Mouse (Mus musculus) adrenal gland, adult 2 months (tissue): ENCODE measurements at regions not wholly inside any gene's neighbourhood (a gene's known extent, or its start where the extent isn't known, plus 50 kb on each side); places are given as distances from the start of the nearest gene placed in this dataset.
"Not testable (repeated sequence)": the region's sequence is repeated elsewhere in the genome, so short reads cannot be mapped to it uniquely, and the experiment has no call there.

Source experiments
- DNase-seq: peaks from one replicate; pipeline ENCODE4 v3.0.0; 2021

- DNase-seq = peak; percentile 28
Measured at GRCm38 (mm10) chr13:99128979-99129378, 55.6 kb upstream of the Zfp366 start.

- DNase-seq = no peak
Measured at GRCm38 (mm10) chr13:99128284-99128691, 56.3 kb upstream of the Zfp366 start.

DNA sequence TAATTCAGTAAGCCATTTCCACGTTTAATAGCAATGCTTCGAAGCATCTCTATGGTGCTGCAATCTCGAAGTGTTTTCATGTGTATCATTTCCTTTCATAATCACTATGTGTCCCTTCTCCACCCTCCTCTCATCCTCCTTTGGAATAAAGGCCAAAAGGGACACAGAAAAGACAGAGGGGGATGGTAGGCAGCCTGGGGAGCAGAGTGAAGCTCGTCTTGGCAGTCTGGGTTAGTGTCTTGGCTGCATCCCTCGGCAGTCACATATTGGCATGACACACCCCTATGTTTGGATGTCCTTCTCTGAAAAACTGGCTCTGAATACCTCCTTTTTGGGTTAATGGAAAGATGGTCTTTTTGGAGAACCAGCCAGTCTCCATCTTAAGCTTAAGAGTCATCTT lies 56.9 kb upstream of the Zfp366 start:
- no peak for DNase-seq

- DNase-seq = not testable (repeated sequence)
Measured at GRCm38 (mm10) chr13:99126971-99127370, 57.7 kb upstream of the Zfp366 start.

- no peak for DNase-seq
Measured at GRCm38 (mm10) chr13:99126538-99126937, 58.1 kb upstream of the Zfp366 start.

- no peak for DNase-seq
Measured at GRCm38 (mm10) chr13:99125946-99126345, 58.7 kb upstream of the Zfp366 start.

DNA sequence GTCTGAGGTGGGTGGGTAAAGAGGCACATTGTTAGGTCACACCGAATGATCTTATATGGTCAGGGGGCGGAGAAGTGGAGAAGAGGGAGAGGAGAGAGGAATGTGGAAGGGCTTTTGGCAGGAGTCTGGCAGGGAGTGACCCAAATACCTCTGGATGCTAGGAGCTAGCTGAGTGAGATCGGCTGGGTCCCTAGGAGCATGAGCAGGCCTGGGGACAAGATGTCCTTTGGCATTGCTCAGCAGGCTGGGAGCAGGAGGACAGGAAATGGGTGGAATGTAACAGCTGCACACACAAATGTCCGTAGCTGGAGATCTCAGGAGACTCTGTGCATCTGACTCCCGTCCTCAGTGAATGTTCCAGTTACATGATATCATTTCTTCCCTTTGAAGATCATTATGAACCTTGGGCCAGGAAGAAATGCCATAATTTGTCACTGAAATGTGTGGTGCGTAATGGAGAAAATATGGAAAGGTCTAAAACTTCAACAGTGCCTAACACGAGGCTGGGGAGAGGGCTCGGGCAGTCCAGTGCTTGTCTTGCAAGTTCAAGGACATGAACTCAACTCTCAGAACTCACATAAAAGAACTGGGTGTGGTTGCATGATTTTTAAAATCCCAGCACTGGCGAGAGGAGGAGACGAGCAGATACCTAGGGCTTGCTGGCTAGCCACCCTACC lies 59.6 kb upstream of the Zfp366 start:
- DNase-seq = peak; percentile 37

DNA sequence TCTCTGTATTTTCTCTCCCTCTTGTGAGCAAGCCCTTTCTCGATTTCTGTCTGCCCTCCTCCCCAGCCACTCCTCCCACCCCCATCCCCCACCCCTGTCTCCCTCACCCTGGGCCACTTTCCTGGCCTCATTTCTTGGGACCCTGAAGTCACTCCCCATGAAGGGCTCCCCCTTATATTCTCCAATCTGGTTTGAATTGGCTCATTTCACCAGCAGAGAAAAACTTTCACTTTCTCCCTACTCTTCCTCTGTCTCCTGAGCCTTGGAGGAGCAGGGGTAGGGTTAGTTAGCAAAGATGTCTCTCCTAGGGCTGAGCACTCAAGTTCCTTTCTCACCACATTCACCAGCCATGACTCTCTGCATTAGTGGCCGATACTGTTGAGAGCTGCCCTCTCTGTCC lies 60.5 kb upstream of the Zfp366 start:
- no peak for DNase-seq

GRCm38 (mm10) chr13:99123476-99124140 lies 61.0 kb upstream of the Zfp366 start:
- DNase-seq = no peak

GRCm38 (mm10) chr13:99122539-99122938 lies 62.1 kb upstream of the Zfp366 start:
- not testable (repeated sequence) for DNase-seq

DNA sequence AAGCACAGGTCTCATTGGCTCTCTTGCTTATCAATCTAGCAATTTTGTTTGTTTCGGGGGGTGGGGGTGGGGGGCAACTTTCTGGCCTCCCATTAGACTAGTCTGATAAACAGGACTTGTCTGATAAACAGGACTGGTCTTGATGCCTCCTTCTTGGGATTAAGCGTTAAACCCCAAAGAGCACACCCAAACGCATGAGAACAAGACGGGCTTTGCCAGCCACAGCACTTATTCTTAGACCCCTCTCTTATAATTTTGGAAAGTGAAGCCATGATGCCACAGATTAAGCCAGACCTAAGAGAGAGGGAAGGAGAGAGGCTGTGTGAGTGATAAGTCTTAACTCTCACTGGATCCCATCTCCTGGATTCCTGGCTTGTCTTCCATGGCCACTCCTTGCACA lies 63.5 kb upstream of the Zfp366 start:
- DNase-seq = no peak

- DNase-seq = no peak
Measured at GRCm38 (mm10) chr13:99119941-99120340, 64.7 kb upstream of the Zfp366 start.

- no peak for DNase-seq
Measured at GRCm38 (mm10) chr13:99118901-99119300, 65.7 kb upstream of the Zfp366 start.

GRCm38 (mm10) chr13:99115541-99115940 lies 69.1 kb upstream of the Zfp366 start:
- DNase-seq = no peak

DNA sequence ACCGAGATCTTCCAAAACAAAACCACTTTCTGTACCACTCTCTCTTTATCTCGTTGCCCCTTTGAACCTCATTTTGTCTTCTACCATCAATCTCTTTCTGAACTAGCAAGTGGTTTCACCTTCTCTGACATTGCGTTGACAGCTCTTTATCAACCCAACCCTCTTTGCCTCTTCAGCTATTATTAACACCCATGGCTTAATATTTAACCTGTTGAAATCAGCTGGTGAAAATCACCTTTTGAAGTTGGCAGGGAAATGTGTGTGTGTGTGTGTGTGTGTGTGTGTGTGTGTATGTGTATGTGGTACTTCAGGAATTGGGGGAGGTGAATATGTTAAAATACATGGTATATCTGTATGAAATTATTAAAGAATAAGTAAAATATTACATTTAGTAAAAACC lies 70.1 kb upstream of the Zfp366 start:
- no peak for DNase-seq

DNA sequence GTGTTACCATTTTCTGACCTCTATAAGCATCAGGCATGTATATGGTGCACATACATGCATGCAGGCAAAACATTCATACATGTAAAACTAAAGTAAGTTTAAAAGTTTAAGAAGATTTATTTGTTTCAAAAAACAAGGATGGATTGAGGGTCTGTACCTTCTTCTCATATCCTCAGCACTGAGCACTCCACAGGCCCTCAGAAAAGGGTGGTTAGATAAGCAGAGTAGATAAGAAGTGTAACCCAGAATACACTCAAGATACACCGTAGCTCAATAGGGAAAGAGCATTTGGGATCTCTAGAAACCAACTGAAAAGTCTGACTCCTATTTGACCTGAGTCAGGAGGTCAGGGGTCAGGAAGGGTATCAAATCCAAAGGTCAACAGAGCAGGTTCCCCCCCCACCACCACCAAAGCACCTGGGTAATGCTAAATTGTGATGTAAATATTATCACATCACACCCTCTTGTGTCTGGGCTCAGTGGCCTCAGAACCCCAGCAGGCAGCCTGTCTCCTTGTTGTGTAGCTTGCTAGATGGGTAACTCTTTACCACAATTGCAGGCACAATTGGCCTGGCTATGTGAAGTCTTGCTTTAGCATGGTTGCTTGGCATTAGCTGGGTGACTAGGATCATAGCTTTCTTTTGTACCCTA lies 72.8 kb upstream of the Zfp366 start:
- no peak for DNase-seq

DNA sequence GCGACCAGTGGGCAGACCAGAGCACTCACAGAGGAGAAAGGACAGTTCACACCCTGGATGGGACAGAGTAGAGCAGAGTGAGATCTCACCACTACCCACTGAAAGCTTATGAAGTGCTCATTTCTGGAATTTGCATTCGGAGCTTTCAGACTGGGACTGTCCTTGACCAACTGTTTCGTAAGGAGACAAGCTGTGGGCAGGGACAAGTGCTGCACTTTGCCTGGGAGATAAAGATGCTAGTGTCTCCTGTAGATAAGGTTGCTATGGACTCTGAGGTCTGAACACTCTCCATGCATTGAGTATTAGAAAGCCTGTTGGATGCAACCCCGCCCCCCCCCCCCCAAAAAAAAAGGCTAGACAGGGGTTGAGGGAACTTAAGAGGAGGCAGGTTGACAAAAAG lies 76.6 kb upstream of the Zfp366 start:
- no peak for DNase-seq

DNA sequence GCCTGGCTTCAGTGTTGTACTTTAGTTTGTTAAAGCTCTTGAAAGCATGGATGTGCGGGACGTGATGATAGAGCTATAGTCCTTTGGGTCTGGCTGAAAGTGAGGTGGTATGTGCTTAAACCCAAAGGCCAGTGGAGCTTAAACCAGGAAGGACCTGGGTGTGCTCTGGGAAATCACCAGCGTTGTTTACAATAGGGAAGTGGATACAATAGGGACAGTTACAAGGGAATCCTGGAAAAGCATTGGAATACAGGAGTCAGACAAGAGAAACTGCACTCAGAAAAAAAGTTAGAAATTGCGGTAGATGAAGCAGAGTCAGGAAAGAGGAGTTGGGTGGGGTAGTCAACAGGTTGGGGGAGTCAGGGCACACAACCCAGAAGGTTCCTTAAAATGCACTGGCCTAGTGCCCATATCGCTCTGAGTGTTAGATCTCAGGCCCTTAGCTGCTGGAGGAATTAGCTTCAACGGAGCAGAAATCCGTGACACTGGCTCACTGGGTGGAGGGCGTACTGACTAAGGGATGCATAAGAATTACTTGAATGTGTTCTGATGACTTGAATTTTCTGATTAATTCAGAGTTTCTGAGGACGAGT lies 82.4 kb upstream of the Zfp366 start:
- no peak for DNase-seq

- DNase-seq = peak; percentile 69
Measured at GRCm38 (mm10) chr13:99100430-99101409, 83.9 kb upstream of the Zfp366 start.

- no peak for DNase-seq
Measured at GRCm38 (mm10) chr13:99099794-99100429, 84.7 kb upstream of the Zfp366 start.

DNA sequence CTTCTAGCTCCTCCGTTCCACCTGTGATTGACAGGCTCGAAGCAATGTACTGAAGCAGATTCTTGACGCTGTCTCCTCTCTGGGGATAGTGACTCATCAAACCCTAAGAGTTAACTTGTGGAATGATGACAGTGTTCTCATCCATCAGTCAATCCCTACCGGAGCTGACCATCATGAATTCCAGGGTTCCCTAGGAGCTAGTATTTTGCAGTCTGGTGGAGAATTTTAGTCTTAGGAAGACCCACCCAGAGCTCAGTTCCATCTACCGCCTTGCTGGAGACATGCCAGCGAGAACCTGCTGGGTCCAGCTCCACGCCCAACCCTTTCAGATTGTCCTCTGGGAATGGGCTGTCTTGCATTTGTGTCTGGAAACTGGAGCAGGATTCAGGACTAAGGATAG lies 85.4 kb upstream of the Zfp366 start:
- DNase-seq = no peak
